Mouse (Mus musculus): ENCODE results near the gene Phgr1. TPM values are rescaled to one million over a fixed set of nuclear protein-coding genes. Genes with fewer than 3 reads are reported as not detected.
A peak's percentile ranks its signal among the peaks of the same experiment; 100 is the strongest.

The Phgr1 gene
- polyA plus RNA-seq, 1 experiment from 2014 or later: not detected

- DNase-seq (ENCODE audit: low spot score): peak; percentile 93
- H3K36me3 ChIP-seq: peaks cover 36% of the 10 kb centered on the region
- H3K4me1 ChIP-seq (replicated peaks): peaks cover 23% of the 10 kb centered on the region
- H3K27me3 ChIP-seq (ENCODE audit: insufficient read depth, poor library complexity, severe bottlenecking): no peaks in the 10 kb centered on the region
- H3K4me3 ChIP-seq: peak within 1 kb of the TSS; percentile 85
- under 1% methylated on average over 49 of the region's 49 CpGs for whole genome bisulfite sequencing
- H3K9me3 ChIP-seq: no peaks in the 10 kb centered on the region
- H3K27ac ChIP-seq: peak within 1 kb of the TSS; percentile 96
Observed at GRCm38 (mm10) chr2:118813981-118814836, 41.6 kb downstream of the Phgr1 start, which contains the start of gene Knstrn. Knstrn (plus strand) TSS chr2:118814003.

- Histone ChIP-seq H3K36me3 (peaks cover 85% of the 10 kb centered on the region), H3K4me3 (no peak overlapping the region), H3K27me3 (ENCODE audit: insufficient read depth, poor library complexity, severe bottlenecking) (no peaks in the 10 kb centered on the region), H3K4me1 (replicated peaks) (no peaks in the 10 kb centered on the region), H3K27ac (no peak overlapping the region), H3K9me3 (peaks cover 11% of the 10 kb centered on the region; the same call in 1 of the 2 replicates)
- DNase-seq (ENCODE audit: low spot score): no peak
- WGBS: 92% methylated on average over 5 of the region's 5 CpGs
Observed at GRCm38 (mm10) chr2:118822800-118823199, 50.2 kb downstream of the Phgr1 start.

- H3K4me3 ChIP-seq: no peak overlapping the region
- H3K36me3 ChIP-seq: peaks cover 85% of the 10 kb centered on the region
- DNase-seq (ENCODE audit: low spot score): no peak
- H3K4me1 ChIP-seq (replicated peaks): no peaks in the 10 kb centered on the region
- WGBS: 93% methylated on average over 4 of the region's 4 CpGs
- no peaks in the 10 kb centered on the region for H3K27me3 ChIP-seq (ENCODE audit: insufficient read depth, poor library complexity, severe bottlenecking)
- no peak overlapping the region for H3K27ac ChIP-seq
- H3K9me3 ChIP-seq: peaks cover 11% of the 10 kb centered on the region; the same call in 1 of the 2 replicates
Observed at GRCm38 (mm10) chr2:118824396-118824795, 51.8 kb downstream of the Phgr1 start.

Other genes with a start within 250 kb of the Phgr1 start
- gene Bmf, start 223.1 kb upstream of the Phgr1 start, polyA plus RNA-seq (2016; fragmentation: Nextera tagmentation; extraction: Ambion mirVana): 4.8 and 4.9 TPM in 2 replicates
- 98.9 and 137 TPM in 2 replicates for gene Bub1b, start 174.6 kb upstream of the Phgr1 start, polyA plus RNA-seq (2016; fragmentation: Nextera tagmentation; extraction: Ambion mirVana)
- gene Pak6, start 109.5 kb upstream of the Phgr1 start, polyA plus RNA-seq (2016; fragmentation: Nextera tagmentation; extraction: Ambion mirVana): 0.25 and 0.90 TPM in 2 replicates
- gene Ankrd63, start 68.8 kb upstream of the Phgr1 start, polyA plus RNA-seq (2016; fragmentation: Nextera tagmentation; extraction: Ambion mirVana): not detected in 2 replicates
- 0.31 and 0.43 TPM in 2 replicates for gene Plcb2, start 44.3 kb upstream of the Phgr1 start, polyA plus RNA-seq (2016; fragmentation: Nextera tagmentation; extraction: Ambion mirVana)
- gene Inafm2, start 27.0 kb upstream of the Phgr1 start, polyA plus RNA-seq (2016; fragmentation: Nextera tagmentation; extraction: Ambion mirVana): 22.1 and 22.9 TPM in 2 replicates
- 0.50 and 0.55 TPM in 2 replicates for gene Ccdc9b, start 10.1 kb upstream of the Phgr1 start, polyA plus RNA-seq (2016; fragmentation: Nextera tagmentation; extraction: Ambion mirVana)
- gene Disp2, start 7.0 kb downstream of the Phgr1 start, polyA plus RNA-seq (2016; fragmentation: Nextera tagmentation; extraction: Ambion mirVana): 3.6 and 8.9 TPM in 2 replicates
- 148 and 160 TPM in 2 replicates for gene Knstrn, start 41.2 kb downstream of the Phgr1 start, polyA plus RNA-seq (2016; fragmentation: Nextera tagmentation; extraction: Ambion mirVana)
- 59.4 and 65.9 TPM in 2 replicates for gene Ivd, start 89.2 kb downstream of the Phgr1 start, polyA plus RNA-seq (2016; fragmentation: Nextera tagmentation; extraction: Ambion mirVana)
- 4.4 TPM in 2 replicates for gene Bahd1, start 127.6 kb downstream of the Phgr1 start, polyA plus RNA-seq (2016; fragmentation: Nextera tagmentation; extraction: Ambion mirVana)
- gene Chst14, start 153.7 kb downstream of the Phgr1 start, polyA plus RNA-seq (2016; fragmentation: Nextera tagmentation; extraction: Ambion mirVana): 17.2 and 20.6 TPM in 2 replicates